Mouse (Mus musculus): ENCODE data around the gene Igf2r. TPM values are rescaled to one million over a fixed set of nuclear protein-coding genes. Genes with fewer than 3 reads are reported as not detected.

Gene Igf2r
- polyA plus RNA-seq, 1 experiment = 24.8 TPM

DNA sequence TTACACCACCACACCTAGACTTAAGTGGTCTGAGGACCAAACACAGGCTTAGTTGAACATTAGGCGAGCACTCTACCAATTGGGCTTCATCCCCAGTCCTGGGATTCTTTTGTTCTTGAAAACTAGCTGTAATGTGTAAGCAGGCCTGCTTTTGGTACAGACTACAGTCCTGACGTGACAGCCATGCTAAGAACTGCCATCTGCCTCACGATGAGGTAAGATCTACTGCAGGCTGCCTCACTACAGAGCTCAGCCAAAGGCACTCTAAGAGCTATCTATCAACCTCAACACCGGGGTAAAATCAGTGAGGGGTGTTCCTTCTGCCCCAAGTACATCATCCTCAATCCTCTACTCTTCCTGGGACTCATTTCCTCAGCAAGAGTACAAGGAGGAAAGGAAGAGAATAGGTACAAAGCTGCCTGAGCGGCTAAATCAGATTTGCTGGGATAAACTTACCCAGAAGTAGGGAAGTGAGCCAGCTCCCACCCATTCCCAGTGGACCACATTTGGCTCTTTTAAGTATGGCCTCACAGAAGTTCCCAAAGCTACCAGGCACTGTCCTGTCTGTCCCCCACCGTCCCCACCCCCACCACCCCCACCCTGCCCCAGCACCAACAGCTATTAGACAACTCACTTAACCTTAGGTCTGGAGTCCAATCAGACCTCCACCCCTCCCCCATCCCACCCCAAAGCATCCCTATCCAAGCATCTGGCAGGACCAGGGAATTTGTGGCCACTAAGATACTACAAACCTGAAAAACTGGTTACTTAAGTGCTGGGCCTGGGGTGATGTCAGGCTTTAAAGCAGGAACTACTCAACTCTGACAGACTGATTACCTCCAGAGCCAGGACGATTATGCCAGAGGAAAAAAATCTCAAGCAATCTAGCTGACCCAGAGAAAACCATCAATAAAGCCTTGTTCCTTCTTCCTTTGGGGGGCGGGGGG is 19.8 kb downstream of the Igf2r start:
- TF ChIP-seq POLR2A (IDR thresholded peaks at IDR 0.05; ENCODE audit: low read depth, low read length) = no peak
- TF ChIP-seq CTCF (conservative IDR thresholded peaks at IDR 0.05; ENCODE audit: insufficient read depth, insufficient read length, low read depth, low read length) = no peak
- no peak overlapping the region for H3K4me3 ChIP-seq (ENCODE audit: insufficient read depth, low read depth, low read length)
- WGBS = 42% methylated on average over 8 of the region's 8 CpGs
- no peaks in the 10 kb centered on the region for H3K36me3 ChIP-seq (ENCODE audit: control insufficient read depth, insufficient read depth, low read length)
- peaks cover 17% of the 10 kb centered on the region for H3K4me1 ChIP-seq (ENCODE audit: control insufficient read depth, insufficient read depth, low read length)
- no peaks in the 10 kb centered on the region for H3K27me3 ChIP-seq (replicated peaks; ENCODE audit: control insufficient read depth, insufficient read depth, low read length)
- DNase-seq = peak; percentile 59
- H3K27ac ChIP-seq (ENCODE audit: insufficient read depth, low read depth, low read length) = peak overlapping the region; percentile 9; the same call in 1 of the 2 replicates

DNA sequence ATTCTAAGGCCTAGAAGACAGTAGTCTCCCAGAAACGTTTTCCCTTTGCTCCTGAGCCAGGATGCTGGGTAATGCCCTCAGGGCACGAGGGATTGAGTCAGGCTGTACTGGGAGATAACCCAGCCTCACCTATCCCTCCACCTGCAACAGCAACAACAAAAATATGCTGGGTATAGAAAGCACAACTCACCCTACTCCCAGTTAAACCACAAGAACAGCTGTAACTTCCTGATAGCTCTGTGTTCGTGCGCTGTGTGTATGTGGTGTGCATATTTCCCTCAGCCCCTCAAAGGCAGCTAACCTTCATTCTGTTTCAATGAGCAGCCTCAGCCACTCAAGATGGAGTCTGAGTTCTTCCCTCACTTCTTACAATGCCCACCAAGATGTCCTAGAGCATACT is 23.7 kb downstream of the Igf2r start:
- Histone ChIP-seq H3K4me1 (ENCODE audit: control insufficient read depth, insufficient read depth, low read length) (peaks cover 10% of the 10 kb centered on the region), H3K27ac (ENCODE audit: insufficient read depth, low read depth, low read length) (no peak overlapping the region), H3K36me3 (ENCODE audit: control insufficient read depth, insufficient read depth, low read length) (no peaks in the 10 kb centered on the region), H3K27me3 (replicated peaks; ENCODE audit: control insufficient read depth, insufficient read depth, low read length) (no peaks in the 10 kb centered on the region), H3K4me3 (ENCODE audit: insufficient read depth, low read depth, low read length) (no peak overlapping the region)
- no peak for TF ChIP-seq CTCF (conservative IDR thresholded peaks at IDR 0.05; ENCODE audit: insufficient read depth, insufficient read length, low read depth, low read length)
- no peak for TF ChIP-seq POLR2A (IDR thresholded peaks at IDR 0.05; ENCODE audit: low read depth, low read length)
- WGBS = 73% methylated on average over 4 of the region's 4 CpGs
- no peak for DNase-seq

DNA sequence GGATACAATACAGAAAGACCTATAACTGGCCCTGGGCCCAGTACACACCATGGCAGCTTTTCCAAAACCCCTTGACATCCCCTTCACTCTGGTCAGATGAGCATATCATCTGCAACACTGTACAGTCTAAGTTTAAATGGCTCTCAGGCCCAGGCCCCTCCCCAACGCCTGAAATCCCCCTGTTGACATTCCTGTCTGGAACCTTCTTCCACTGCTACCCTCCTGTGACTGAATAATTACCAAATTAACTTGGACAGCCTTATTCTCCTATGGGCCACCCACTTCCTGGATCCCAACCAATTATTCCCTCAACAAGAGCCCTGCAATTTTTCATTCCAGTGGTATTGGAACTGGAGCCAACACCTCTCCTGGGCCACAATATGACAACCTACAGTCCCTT is 25.4 kb downstream of the Igf2r start:
- Histone ChIP-seq H3K36me3 (ENCODE audit: control insufficient read depth, insufficient read depth, low read length) (no peaks in the 10 kb centered on the region), H3K4me1 (ENCODE audit: control insufficient read depth, insufficient read depth, low read length) (peaks cover under 1% of the 10 kb centered on the region; the same call in 1 of the 2 replicates), H3K27ac (ENCODE audit: insufficient read depth, low read depth, low read length) (no peak overlapping the region), H3K27me3 (replicated peaks; ENCODE audit: control insufficient read depth, insufficient read depth, low read length) (no peaks in the 10 kb centered on the region), H3K4me3 (ENCODE audit: insufficient read depth, low read depth, low read length) (no peak overlapping the region)
- DNase-seq = peak; percentile 58
- TF ChIP-seq CTCF (conservative IDR thresholded peaks at IDR 0.05; ENCODE audit: insufficient read depth, insufficient read length, low read depth, low read length) = no peak
- TF ChIP-seq POLR2A (IDR thresholded peaks at IDR 0.05; ENCODE audit: low read depth, low read length) = no peak
- WGBS = 45% methylated on average over 1 of the region's 1 CpGs

DNA sequence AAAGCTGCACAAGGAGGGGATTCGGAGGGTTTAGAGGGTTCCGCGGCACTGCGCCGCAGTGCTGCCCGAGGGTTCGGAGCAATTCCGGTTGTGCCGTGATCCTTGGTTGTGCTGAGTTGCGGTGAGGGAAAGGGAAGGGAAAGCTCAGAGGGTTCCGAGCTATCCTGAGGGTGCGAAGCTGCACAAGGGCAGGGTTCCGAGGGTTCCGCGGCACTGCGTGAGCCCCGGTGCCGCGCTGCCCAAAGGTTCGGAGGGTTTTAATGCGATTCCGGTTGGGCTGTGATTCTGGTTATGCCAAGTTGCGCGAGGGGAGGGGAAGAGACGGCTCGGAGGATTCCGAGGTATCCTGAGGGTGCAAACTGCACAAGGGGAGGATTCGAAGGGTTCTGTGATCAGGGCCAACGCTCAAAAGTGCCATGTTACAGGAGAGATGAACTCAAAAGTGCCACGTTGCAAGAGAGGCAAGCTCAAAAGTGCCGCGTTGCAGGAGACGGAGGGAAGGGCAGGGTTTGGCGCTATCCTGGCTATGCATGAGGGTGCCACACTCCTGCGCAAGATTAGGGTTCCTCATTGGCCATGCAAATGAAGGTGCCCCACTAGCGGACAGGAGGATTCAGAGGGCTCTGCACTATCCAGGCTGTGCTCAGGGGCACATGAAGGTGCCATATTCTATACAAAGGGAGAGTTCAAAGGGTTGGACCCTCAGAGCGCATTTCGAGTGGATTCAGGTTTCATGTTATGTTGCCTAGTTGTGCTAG is 27.1 kb downstream of the Igf2r start:
- Histone ChIP-seq H3K27me3 (replicated peaks; ENCODE audit: control insufficient read depth, insufficient read depth, low read length) (no peaks in the 10 kb centered on the region), H3K4me1 (ENCODE audit: control insufficient read depth, insufficient read depth, low read length) (no peaks in the 10 kb centered on the region), H3K4me3 (ENCODE audit: insufficient read depth, low read depth, low read length) (peak overlapping the region; percentile 56), H3K36me3 (ENCODE audit: control insufficient read depth, insufficient read depth, low read length) (no peaks in the 10 kb centered on the region), H3K27ac (ENCODE audit: insufficient read depth, low read depth, low read length) (no peak overlapping the region)
- TF ChIP-seq POLR2A (IDR thresholded peaks at IDR 0.05; ENCODE audit: low read depth, low read length) (no peak), CTCF (conservative IDR thresholded peaks at IDR 0.05; ENCODE audit: insufficient read depth, insufficient read length, low read depth, low read length) (no peak)
- WGBS = 47% methylated on average over 38 of the region's 38 CpGs
- peak; percentile 28 for DNase-seq

DNA sequence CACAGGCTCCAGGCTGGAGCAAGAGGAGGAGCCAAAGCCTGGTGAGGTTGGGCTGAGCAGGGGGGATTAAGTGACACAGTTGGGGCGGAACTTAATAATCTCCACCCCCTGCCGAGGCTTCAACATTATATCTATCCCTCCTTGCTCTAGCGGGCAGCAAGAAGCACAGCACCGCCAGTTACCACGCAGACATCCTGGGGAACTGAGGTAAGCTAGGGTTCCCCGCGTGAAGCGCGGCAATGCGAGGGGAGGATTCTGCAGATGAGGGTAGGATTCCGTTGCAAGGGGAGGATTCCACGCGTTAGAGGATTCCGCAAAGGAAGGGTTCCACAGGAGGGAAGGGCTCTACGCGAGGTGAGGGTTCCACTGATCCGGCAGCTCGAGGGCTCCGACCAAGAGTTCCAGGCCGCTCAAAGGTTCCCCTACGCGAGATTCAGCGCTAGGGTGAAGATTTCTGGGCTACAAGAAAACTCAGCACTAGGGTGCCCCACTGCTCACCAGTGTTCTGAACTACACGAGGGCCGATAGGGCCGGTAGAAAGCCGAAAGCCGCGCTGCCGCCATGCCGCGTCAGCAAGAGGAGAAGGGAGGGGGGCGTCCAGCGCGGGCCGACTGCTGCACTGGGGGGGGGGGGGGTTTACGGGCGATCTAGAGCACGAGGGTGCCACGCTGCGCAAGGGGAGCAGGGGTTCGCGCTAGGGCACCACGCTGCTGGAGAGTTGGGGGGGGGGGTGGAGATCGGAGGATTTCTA is 28.1 kb downstream of the Igf2r start:
- WGBS = 65% methylated on average over 44 of the region's 45 CpGs
- DNase-seq = peak; percentile 83
- Histone ChIP-seq H3K4me1 (ENCODE audit: control insufficient read depth, insufficient read depth, low read length) (no peaks in the 10 kb centered on the region), H3K4me3 (ENCODE audit: insufficient read depth, low read depth, low read length) (peak overlapping the region; percentile 56), H3K27me3 (replicated peaks; ENCODE audit: control insufficient read depth, insufficient read depth, low read length) (no peaks in the 10 kb centered on the region), H3K27ac (ENCODE audit: insufficient read depth, low read depth, low read length) (no peak overlapping the region), H3K36me3 (ENCODE audit: control insufficient read depth, insufficient read depth, low read length) (no peaks in the 10 kb centered on the region)
- TF ChIP-seq CTCF (conservative IDR thresholded peaks at IDR 0.05; ENCODE audit: insufficient read depth, insufficient read length, low read depth, low read length) (no peak), POLR2A (IDR thresholded peaks at IDR 0.05; ENCODE audit: low read depth, low read length) (peak; percentile 59)

DNA sequence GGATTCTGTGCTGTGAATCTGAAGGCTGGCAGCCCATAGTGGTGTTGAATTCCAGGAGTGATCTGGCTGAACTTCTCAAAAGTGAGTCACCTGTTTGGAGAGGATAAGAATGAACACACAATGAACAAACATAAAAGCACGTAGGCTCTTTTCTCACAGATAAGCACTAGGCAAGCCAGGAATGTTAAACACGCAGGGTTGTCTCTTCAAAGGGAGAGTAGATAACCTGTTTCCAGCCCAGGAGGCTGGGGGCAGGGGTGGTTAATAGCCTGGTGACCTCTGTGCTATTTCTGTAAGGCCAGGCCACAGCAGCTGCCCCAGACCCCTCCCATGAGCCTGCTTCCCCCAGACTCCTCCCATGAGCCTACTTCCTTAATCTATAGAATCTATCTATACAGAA is 29.1 kb downstream of the Igf2r start:
- Histone ChIP-seq H3K27me3 (replicated peaks; ENCODE audit: control insufficient read depth, insufficient read depth, low read length) (no peaks in the 10 kb centered on the region), H3K4me1 (ENCODE audit: control insufficient read depth, insufficient read depth, low read length) (no peaks in the 10 kb centered on the region), H3K36me3 (ENCODE audit: control insufficient read depth, insufficient read depth, low read length) (no peaks in the 10 kb centered on the region), H3K27ac (ENCODE audit: insufficient read depth, low read depth, low read length) (no peak overlapping the region), H3K4me3 (ENCODE audit: insufficient read depth, low read depth, low read length) (no peak overlapping the region)
- no peak for TF ChIP-seq CTCF (conservative IDR thresholded peaks at IDR 0.05; ENCODE audit: insufficient read depth, insufficient read length, low read depth, low read length)
- TF ChIP-seq POLR2A (IDR thresholded peaks at IDR 0.05; ENCODE audit: low read depth, low read length) = no peak
- WGBS = 83% methylated on average over 2 of the region's 2 CpGs
- no peak for DNase-seq
